Mouse (Mus musculus): Measurements from ENCODE around the gene Trim52.

- TF ChIP-seq POLR2A (IDR thresholded peaks at IDR 0.05; ENCODE audit: low read depth, low read length), result no peak
- no peak for TF ChIP-seq CTCF (IDR thresholded peaks at IDR 0.05; ENCODE audit: extremely low read depth, insufficient read depth, insufficient read length, insufficient replicate concordance)
Measured at GRCm38 (mm10) chr14:106088480-106089037, 17.4 kb upstream of the Trim52 start.
